In the genomic region with DNA sequence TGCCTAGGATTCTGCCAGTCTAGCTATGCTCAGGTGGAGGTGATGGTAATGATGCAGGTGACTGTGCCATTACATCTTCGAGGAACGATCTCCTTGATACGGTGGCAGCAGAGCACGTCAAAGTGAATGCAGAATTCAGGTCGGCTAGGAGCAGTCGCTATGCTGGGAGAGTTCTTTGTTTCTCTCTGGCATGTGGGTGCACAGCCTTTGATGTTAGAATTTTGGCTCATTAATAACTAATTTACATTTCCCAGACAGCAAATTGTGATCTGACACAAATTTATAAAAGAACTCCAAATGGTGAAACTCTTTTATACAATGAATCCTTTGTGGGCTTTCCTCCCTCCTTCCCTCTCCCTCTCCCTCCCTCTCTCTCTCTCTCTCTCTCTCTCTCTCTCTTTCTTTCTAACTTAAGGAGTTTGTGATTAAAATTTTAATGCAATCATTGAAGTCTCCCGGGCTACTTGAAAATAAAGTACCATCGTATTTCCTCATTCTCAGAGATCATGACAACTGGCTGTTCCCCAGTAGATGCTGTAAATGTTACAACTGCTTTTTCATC, we compare ENCODE assay signal across 21 mouse cellular contexts.
DNase-seq lines count a peak whose midpoint lies in the region; ATAC-seq and TF ChIP-seq lines count a peak whose summit lies in the region.
"Had no signal": no experiment of that assay in that cellular context is flagged by ENCODE, and none has a peak within 500 bp of the region (broad histone marks: within the 10 kb centered on the region; RNA-seq: fewer than 3 reads in every experiment).

No protein-coding gene starts in this region.

- H3K9ac ChIP-seq in forebrain, embryonic 15.5 days (replicated peaks), result no peak overlapping the region
- no peak overlapping the region for H3K9ac ChIP-seq in forebrain, embryonic 12.5 days
- H3K9ac ChIP-seq: limb, embryonic 15.5 days; liver, embryonic 15.5 days; lung, embryonic 15.5 days had no signal

- TF ChIP-seq CTCF in left cerebral cortex, adult 2 months (IDR thresholded peaks at IDR 0.05), result no peak

- peaks cover 14% of the 10 kb centered on the region for H3K4me1 ChIP-seq in forebrain, embryonic 15.5 days
- peaks cover 3% of the 10 kb centered on the region; the same call in 1 of the 2 replicates for H3K4me1 ChIP-seq in forebrain, embryonic 12.5 days
- H3K4me1 ChIP-seq: liver, embryonic 15.5 days; lung, embryonic 15.5 days had no signal

- ATAC-seq in forebrain, embryonic 15.5 days (replicated peaks), result peak; percentile 87
- ATAC-seq in forebrain, embryonic 12.5 days (ENCODE audit: low FRiP score), result no peak
- ATAC-seq: Patski had no signal

- no peaks in the 10 kb centered on the region for H3K27me3 ChIP-seq in forebrain, embryonic 15.5 days
- H3K27me3 ChIP-seq in forebrain, embryonic 12.5 days, result no peaks in the 10 kb centered on the region
- H3K27me3 ChIP-seq: liver, embryonic 15.5 days; lung, embryonic 15.5 days; Patski had no signal

- intact Hi-C loops in left cerebral cortex, adult 2 months (cut with DNase I), result loop anchor here (2.0 to 10.0 kb wide), 4 partner anchors 65 to 311 kb away; a partner anchor contains a TSS
- intact Hi-C loops in left cerebral cortex, postnatal 10 days (cut with DNase I), result no loop called here

- H3K4me3 ChIP-seq in forebrain, embryonic 15.5 days, result no peak overlapping the region
- H3K4me3 ChIP-seq in forebrain, embryonic 12.5 days (replicated peaks), result no peak overlapping the region
- no peak overlapping the region for H3K4me3 ChIP-seq in left cerebral cortex, adult 2 months
- H3K4me3 ChIP-seq: limb, embryonic 15.5 days; liver, embryonic 15.5 days; lung, embryonic 15.5 days; myocyte had no signal

- H3K4me2 ChIP-seq in forebrain, embryonic 15.5 days (replicated peaks), result no peak overlapping the region
- no peak overlapping the region for H3K4me2 ChIP-seq in forebrain, embryonic 12.5 days
- H3K4me2 ChIP-seq: heart, embryonic 11.5 days; limb, embryonic 15.5 days; liver, embryonic 15.5 days; lung, embryonic 15.5 days had no signal

- peak overlapping the region; percentile 82 for H3K27ac ChIP-seq in forebrain, embryonic 15.5 days (replicated peaks)
- no peak overlapping the region for H3K27ac ChIP-seq in forebrain, embryonic 12.5 days
- 0 out of 2 replicates have a peak overlapping the region, but pooled peaks have one; percentile 11 for H3K27ac ChIP-seq in left cerebral cortex, adult 2 months
- H3K27ac ChIP-seq: limb, embryonic 15.5 days; liver, embryonic 15.5 days; lung, embryonic 15.5 days had no signal

- no peaks in the 10 kb centered on the region for H3K36me3 ChIP-seq in forebrain, embryonic 15.5 days
- H3K36me3 ChIP-seq in forebrain, embryonic 12.5 days (replicated peaks), result no peaks in the 10 kb centered on the region
- H3K36me3 ChIP-seq: limb, embryonic 15.5 days; liver, embryonic 15.5 days; lung, embryonic 15.5 days had no signal

- WGBS in forebrain, embryonic 15.5 days, result 12% methylated on average over 8 of the region's 8 CpGs
- WGBS in forebrain, embryonic 12.5 days, result 44% methylated on average over 8 of the region's 8 CpGs

- no peaks in the 10 kb centered on the region for H3K9me3 ChIP-seq in forebrain, embryonic 15.5 days
- no peaks in the 10 kb centered on the region for H3K9me3 ChIP-seq in forebrain, embryonic 12.5 days
- H3K9me3 ChIP-seq: limb, embryonic 15.5 days; liver, embryonic 15.5 days; lung, embryonic 15.5 days had no signal

- no peak for DNase-seq in left cerebral cortex, adult 2 months (ENCODE audit: extremely low spot score in 1 of 2, low spot score in 2 of 2)
- no peak for DNase-seq in left cerebral cortex, postnatal 10 days (ENCODE audit: extremely low spot score in 1 of 2, low spot score in 2 of 2)
- DNase-seq in CD4-positive helper T cell, adult 2 months (ENCODE audit: low read depth, low spot score), result peak; percentile 11
- peak; percentile 52 for DNase-seq in brain, embryonic 18.5 days (ENCODE audit: low read depth, low spot score)
- DNase-seq in kidney, postnatal 36 days, result no peak
- DNase-seq in heart, adult 8-10 months (ENCODE audit: low spot score), result no peak
- DNase-seq: adrenal gland, postnatal 36 days; cerebellum, adult 18-20 months; cerebellum, postnatal 36 days; kidney, adult 18-20 months; left cerebral cortex, postnatal 4 days; lung, postnatal 36 days; thymus, adult 2 months had no signal

Comparison
In these comparisons a context has a peak if more than half of its experiments do, and no peak if none do; other contexts are left out.
1. DNase-seq: peak in CD4-positive helper T cell, adult 2 months (single experiment) and brain, embryonic 18.5 days (single experiment); none in left cerebral cortex, adult 2 months (0 of 2), left cerebral cortex, postnatal 10 days (0 of 2), kidney, postnatal 36 days (0 of 2) and heart, adult 8-10 months (single experiment).